10 mouse cellular contexts compared by ENCODE assay signal in genomic region chr5:97081481-97081880, GRCm38 (mm10). TPM values are rescaled to one million over a fixed set of nuclear protein-coding genes. Genes with fewer than 3 reads are reported as not detected.
DNase-seq lines count a peak whose midpoint lies in the region; ATAC-seq and TF ChIP-seq lines count a peak whose summit lies in the region.
"Had no signal": no experiment of that assay in that cellular context is flagged by ENCODE, and none has a peak within 500 bp of the region (broad histone marks: within the 10 kb centered on the region; RNA-seq: fewer than 3 reads in every experiment).

No protein-coding gene starts in this region.

- DNase-seq in heart, adult 2 months: no peak
- DNase-seq in heart, postnatal 25 days (ENCODE audit: low spot score): no peak
- peak; percentile 31 for DNase-seq in urinary bladder, postnatal 14 days (ENCODE audit: low spot score)
- no peak for DNase-seq in urinary bladder, postnatal 10 days (ENCODE audit: low spot score)
- DNase-seq in retina, postnatal 7 days (ENCODE audit: low read depth, low spot score): peak; percentile 44
- DNase-seq in testis, postnatal 14 days (ENCODE audit: low spot score): no peak
- DNase-seq in thymus, adult 2 months: no peak

- H3K27ac ChIP-seq in heart, adult 2 months: no peak overlapping the region
- no peak overlapping the region for H3K27ac ChIP-seq in thymus, adult 2 months (ENCODE audit: control insufficient read depth, insufficient read depth, low read length)
- H3K27ac ChIP-seq: limb, embryonic 12.5 days had no signal

- no peaks in the 10 kb centered on the region for H3K36me3 ChIP-seq in heart, adult 2 months (ENCODE audit: control insufficient read depth, insufficient read depth, low read length)
- H3K36me3 ChIP-seq in thymus, adult 2 months (ENCODE audit: control insufficient read depth, insufficient read depth, low read length): peaks cover 8% of the 10 kb centered on the region

- intact Hi-C loops in heart, adult 2 months (cut with DNase I): no loop called here
- intact Hi-C loops in heart, postnatal 25 days (cut with DNase I): no loop called here

- no peaks in the 10 kb centered on the region for H3K79me2 ChIP-seq in heart, adult 2 months (replicated peaks; ENCODE audit: control insufficient read depth, insufficient read depth, low read length)

- TF ChIP-seq CTCF in heart, adult 2 months (IDR thresholded peaks at IDR 0.05): peak; percentile 52
- TF ChIP-seq CTCF in thymus, adult 2 months (IDR thresholded peaks at IDR 0.05; ENCODE audit: borderline replicate concordance, control insufficient read depth, extremely low read depth, insufficient read depth, low read length, poor library complexity): no peak

- no peak overlapping the region for H3K9ac ChIP-seq in heart, adult 2 months (ENCODE audit: low read depth, low read length)
- H3K9ac ChIP-seq: limb, embryonic 12.5 days had no signal

- no peak for TF ChIP-seq POLR2A in heart, adult 2 months (IDR thresholded peaks at IDR 0.05; ENCODE audit: insufficient read depth, low read depth, low read length)
- TF ChIP-seq POLR2A in thymus, adult 2 months (IDR thresholded peaks at IDR 0.05; ENCODE audit: control insufficient read depth, extremely low read depth, insufficient read depth, low read length, poor library complexity): no peak

- no peak for TF ChIP-seq EP300 in heart, adult 2 months (IDR thresholded peaks at IDR 0.05; ENCODE audit: insufficient read depth, low read depth, low read length)

- WGBS in heart, adult 2 months: 68% methylated on average over 3 of the region's 3 CpGs
- WGBS in thymus, adult 2 months: 91% methylated on average over 3 of the region's 3 CpGs

- no peaks in the 10 kb centered on the region for H3K27me3 ChIP-seq in heart, adult 2 months (ENCODE audit: control insufficient read depth, insufficient read depth, low read length)
- H3K27me3 ChIP-seq in thymus, adult 2 months (ENCODE audit: control insufficient read depth, insufficient read depth, low read length): no peaks in the 10 kb centered on the region
- H3K27me3 ChIP-seq: limb, embryonic 12.5 days had no signal

- no peak overlapping the region for H3K4me3 ChIP-seq in heart, adult 2 months
- no peak overlapping the region for H3K4me3 ChIP-seq in thymus, adult 2 months (ENCODE audit: control insufficient read depth, insufficient read depth, low read length)
- H3K4me3 ChIP-seq: erythroblast, embryonic 14.5 days; limb, embryonic 12.5 days had no signal

- H3K4me1 ChIP-seq in heart, adult 2 months (ENCODE audit: control insufficient read depth, insufficient read depth, low read length): no peaks in the 10 kb centered on the region
- no peaks in the 10 kb centered on the region for H3K4me1 ChIP-seq in thymus, adult 2 months (replicated peaks; ENCODE audit: control insufficient read depth, insufficient read depth, low read length)
- H3K4me1 ChIP-seq: limb, embryonic 12.5 days had no signal

- ATAC-seq in inflammation-experienced regulatory T-cells, adult 6 months: peak; percentile 72

RNA-seq across cellular contexts. Expression of gene Paqr3, which starts 29.9 kb away (rescaled TPM):
- 1 to 10 TPM; 2.4 to 3.2 TPM for total RNA-seq in heart, adult 2 months (2021)
- polyA plus RNA-seq in heart, adult 2 months (2012; rRNA removed): 2.8 and 4.9 TPM in 2 replicates
- total RNA-seq in heart, postnatal 25 days (2021): 1 to 10 TPM; 2.3 to 2.8 TPM
- polyA plus RNA-seq in inflammation-experienced regulatory T-cells, adult 6 months (2017; shearing (Covaris generic)): 1 to 10 TPM in 2 of 3 experiments, under 1 TPM in 1; 0.87 to 1.7 (median 1.3) TPM
- polyA plus RNA-seq in thymus, adult 2 months (2012; rRNA removed): 3.3 and 3.5 TPM in 2 replicates

Comparison
In these comparisons a context has a peak if more than half of its experiments do, and no peak if none do; other contexts are left out.
1. DNase-seq: peak in urinary bladder, postnatal 14 days (single experiment) and retina, postnatal 7 days (single experiment); none in heart, adult 2 months (0 of 2), heart, postnatal 25 days (single experiment), urinary bladder, postnatal 10 days (single experiment), testis, postnatal 14 days (single experiment) and thymus, adult 2 months (single experiment).